Mouse (Mus musculus) heart, embryonic 12.5 days (tissue): Measurements from ENCODE around the gene Cdhr4. TPM values are rescaled to one million over a fixed set of nuclear protein-coding genes. Genes with fewer than 3 reads are reported as not detected.

Source experiments
- ATAC-seq: fragments of 200-750 bp; cut with Nextera tagmentation; 2 replicates; pipeline ENCODE4 v1.8.0; 2017; ENCODE audit warnings: moderate TSS enrichment, moderate library complexity; ENCODE audit not compliant: insufficient number of reproducible peaks, low FRiP score
- H3K27ac ChIP-seq: fragments of 300-500 bp; sonication (generic); 2 replicates; pipeline ENCODE4 v1.5.1; 2016; ENCODE audit warnings: mild to moderate bottlenecking, moderate library complexity; ENCODE audit not compliant: poor library complexity, severe bottlenecking
- H3K27me3 ChIP-seq: fragments of 300-500 bp; sonication (generic); replicated peaks from 2 replicates; pipeline ENCODE4 v1.6.1; 2016; ENCODE audit warnings: mild to moderate bottlenecking, moderate library complexity
- H3K36me3 ChIP-seq: fragments of 300-500 bp; sonication (generic); 2 replicates; pipeline ENCODE4 v1.6.1; 2016; ENCODE audit warnings: mild to moderate bottlenecking, moderate library complexity
- H3K4me1 ChIP-seq: fragments of 300-500 bp; sonication (generic); replicated peaks from 2 replicates; pipeline ENCODE4 v1.6.1; 2016; ENCODE audit warnings: mild to moderate bottlenecking
- H3K4me2 ChIP-seq: fragments of 300-500 bp; sonication (generic); 2 replicates; pipeline ENCODE4 v1.6.1; 2016; ENCODE audit warnings: mild to moderate bottlenecking, moderate library complexity
- H3K4me3 ChIP-seq: fragments of 300-500 bp; sonication (generic); 2 replicates; pipeline ENCODE4 v1.5.1; 2016; ENCODE audit warnings: mild to moderate bottlenecking
- H3K9ac ChIP-seq: fragments of 300-500 bp; sonication (generic); 2 replicates; pipeline ENCODE4 v1.6.1; 2016; ENCODE audit warnings: mild to moderate bottlenecking, moderate library complexity
- H3K9me3 ChIP-seq: fragments of 300-500 bp; sonication (generic); replicated peaks from 2 replicates; pipeline ENCODE4 v1.6.1; 2016; ENCODE audit warnings: mild to moderate bottlenecking, moderate library complexity
- WGBS: fragments of 180-500 bp; shearing (Covaris S2); methylation state at CpG from one replicate; pipeline ENCODE4 v1.1.7; 2016; 5-methylcytosine and 5-hydroxymethylcytosine counted together
- polyA plus RNA-seq: library from polyadenylated mRNA; unstranded; fragments of >200 nt; fragmentation: Nextera tagmentation; extraction: Ambion mirVana; gene quantifications from 2 replicates; pipeline ENCODE4 v1.2.1, GENCODE M21; 2016

Gene Cdhr4
- polyA plus RNA-seq, 1 experiment from 2014 or later: 6.8 TPM

DNA sequence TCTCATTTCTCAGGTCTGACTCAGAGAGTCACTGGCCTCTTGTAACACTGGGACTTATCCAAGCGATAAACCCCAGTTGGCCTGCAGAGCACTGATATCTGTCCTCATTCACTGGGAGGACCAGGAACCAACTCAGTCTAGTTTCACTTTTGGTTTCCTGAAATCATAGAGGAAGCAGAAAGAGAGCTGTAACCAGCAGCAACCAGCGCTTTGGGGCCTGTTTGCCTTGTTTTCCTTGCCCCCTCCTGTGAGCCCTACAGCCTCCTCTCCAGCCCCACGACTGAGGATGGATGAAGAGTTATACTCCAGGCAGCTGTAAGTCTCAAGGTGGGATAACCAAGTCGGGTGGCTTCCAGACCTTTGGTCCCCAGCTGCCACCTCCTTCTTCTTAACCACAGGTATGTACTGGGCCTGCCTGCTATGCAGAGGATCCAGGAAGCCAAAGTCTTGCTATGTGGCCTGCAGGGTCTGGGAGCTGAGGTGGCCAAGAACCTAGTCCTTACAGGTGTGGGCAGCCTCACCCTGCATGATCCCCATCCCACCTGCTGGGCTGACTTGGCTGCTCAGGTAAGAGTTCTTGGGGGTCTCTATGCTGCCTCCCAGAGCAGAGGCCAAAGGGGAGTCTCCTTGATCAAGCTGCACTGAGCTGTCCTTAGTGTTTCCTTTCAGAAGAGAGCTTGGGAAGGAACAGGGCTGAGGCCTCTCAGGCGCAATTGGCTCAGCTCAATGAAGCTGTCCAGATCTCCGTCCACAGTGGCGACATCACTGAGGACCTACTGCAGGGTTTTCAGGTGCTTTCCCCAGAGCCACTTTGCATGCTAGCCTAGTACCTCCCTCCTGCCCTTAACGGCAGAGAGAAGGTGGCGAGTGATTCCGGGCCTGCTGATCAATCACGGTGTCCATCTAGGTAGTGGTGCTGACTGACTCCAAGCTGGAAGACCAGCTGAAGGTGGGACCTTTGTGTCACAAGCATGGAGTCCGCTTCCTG lies 16.6 kb upstream of the Cdhr4 start, which contains the start of gene Uba7:
TSS of gene Uba7 (plus strand) at position 107 of the 988 bp plus-strand sequence.
- ATAC-seq: peak; percentile 79
- Histone ChIP-seq H3K4me3 (peak within 1 kb of the TSS; percentile 39), H3K9me3 (no peaks in the 10 kb centered on the region), H3K4me1 (peaks cover 67% of the 10 kb centered on the region), H3K4me2 (peak within 1 kb of the TSS; percentile 71), H3K27me3 (no peaks in the 10 kb centered on the region), H3K9ac (peak within 1 kb of the TSS; percentile 65), H3K27ac (peak within 1 kb of the TSS; percentile 95), H3K36me3 (peaks cover 30% of the 10 kb centered on the region)
- WGBS: 40% methylated on average over 12 of the region's 12 CpGs

DNA sequence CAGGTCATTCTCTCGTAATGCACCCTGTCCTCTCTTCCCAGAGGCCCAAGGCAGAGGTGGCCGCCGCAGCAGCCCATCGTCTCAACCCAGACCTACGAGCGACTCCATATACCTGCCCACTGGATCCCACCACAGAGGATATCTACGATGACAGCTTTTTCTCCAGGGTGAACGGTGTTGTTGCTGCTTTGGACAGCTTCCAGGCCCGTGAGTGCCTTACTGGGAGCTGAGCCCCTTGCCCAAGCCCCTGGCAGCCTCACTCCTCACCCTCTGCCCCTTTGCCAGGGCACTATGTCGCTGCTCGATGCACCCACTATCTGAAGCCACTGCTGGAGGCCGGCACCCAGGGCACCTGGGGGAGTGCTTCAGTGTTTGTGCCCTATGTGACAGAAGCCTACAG lies 13.5 kb upstream of the Cdhr4 start:
- no peak overlapping the region for H3K9ac ChIP-seq
- H3K4me1 ChIP-seq: peaks cover 78% of the 10 kb centered on the region
- no peak overlapping the region for H3K27ac ChIP-seq
- no peak for ATAC-seq
- 87% methylated on average over 12 of the region's 12 CpGs for WGBS
- H3K4me3 ChIP-seq: no peak overlapping the region
- H3K9me3 ChIP-seq: no peaks in the 10 kb centered on the region
- no peak overlapping the region for H3K4me2 ChIP-seq
- no peaks in the 10 kb centered on the region for H3K27me3 ChIP-seq
- peaks cover 26% of the 10 kb centered on the region for H3K36me3 ChIP-seq

- no peaks in the 10 kb centered on the region for H3K27me3 ChIP-seq
- ATAC-seq: peak; percentile 13
- peak overlapping the region; percentile 78 for H3K4me2 ChIP-seq
- peak overlapping the region; percentile 84 for H3K9ac ChIP-seq
- peak overlapping the region; percentile 78 for H3K4me3 ChIP-seq
- peaks cover 32% of the 10 kb centered on the region for H3K36me3 ChIP-seq
- 36% methylated on average over 7 of the region's 7 CpGs for WGBS
- peak overlapping the region; percentile 100 for H3K27ac ChIP-seq
- no peaks in the 10 kb centered on the region for H3K9me3 ChIP-seq
- peaks cover 68% of the 10 kb centered on the region for H3K4me1 ChIP-seq
Observed at GRCm38 (mm10) chr9:107981684-107982605, 10.4 kb upstream of the Cdhr4 start.

- Histone ChIP-seq H3K27ac (peak within 1 kb of the TSS; percentile 100), H3K27me3 (no peaks in the 10 kb centered on the region), H3K4me1 (peaks cover 63% of the 10 kb centered on the region), H3K9me3 (no peaks in the 10 kb centered on the region), H3K9ac (peak within 1 kb of the TSS; percentile 84), H3K4me2 (peak within 1 kb of the TSS; percentile 78), H3K36me3 (peaks cover 25% of the 10 kb centered on the region), H3K4me3 (peak within 1 kb of the TSS; percentile 78)
- 9% methylated on average over 14 of the region's 14 CpGs for WGBS
- ATAC-seq: peak; percentile 73
Observed at GRCm38 (mm10) chr9:107982681-107983346, 9.5 kb upstream of the Cdhr4 start, which contains the start of gene Gm20661. TSS of gene Gm20661 (plus strand) at chr9:107983058.

DNA sequence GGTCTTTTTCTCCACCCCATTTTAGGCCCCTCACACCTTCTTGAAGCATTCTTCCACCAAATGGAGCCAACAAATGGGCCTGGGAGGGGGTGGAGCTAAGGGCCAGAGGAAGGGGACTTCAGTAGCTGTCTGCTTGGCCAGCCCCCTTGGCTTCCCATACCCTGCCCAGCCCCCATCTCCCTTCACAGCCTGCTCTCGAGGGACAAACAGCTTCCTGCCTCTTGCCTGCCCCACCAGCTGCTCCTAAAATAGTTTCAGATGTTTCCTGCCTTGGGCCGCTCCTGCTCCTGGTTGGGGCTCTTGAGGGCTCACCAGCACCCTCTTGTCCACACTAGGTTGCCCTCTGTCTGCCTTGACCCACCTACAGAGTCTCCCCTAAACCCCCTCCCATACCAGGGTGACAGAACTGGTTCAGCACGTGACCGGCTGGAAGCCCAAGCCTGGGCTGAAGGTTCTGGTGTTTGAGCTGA lies 8.8 kb upstream of the Cdhr4 start:
- Histone ChIP-seq H3K36me3 (peaks cover 25% of the 10 kb centered on the region), H3K27ac (peak overlapping the region; percentile 100), H3K4me3 (peak overlapping the region; percentile 78), H3K4me1 (peaks cover 57% of the 10 kb centered on the region), H3K9me3 (no peaks in the 10 kb centered on the region), H3K9ac (peak overlapping the region; percentile 84), H3K27me3 (no peaks in the 10 kb centered on the region), H3K4me2 (peak overlapping the region; percentile 78)
- WGBS: 5% methylated on average over 4 of the region's 4 CpGs
- ATAC-seq: peak; percentile 62

- WGBS: 44% methylated on average over 19 of the region's 19 CpGs
- no peak for ATAC-seq
Observed at GRCm38 (mm10) chr9:107984052-107984753, 8.1 kb upstream of the Cdhr4 start.

DNA sequence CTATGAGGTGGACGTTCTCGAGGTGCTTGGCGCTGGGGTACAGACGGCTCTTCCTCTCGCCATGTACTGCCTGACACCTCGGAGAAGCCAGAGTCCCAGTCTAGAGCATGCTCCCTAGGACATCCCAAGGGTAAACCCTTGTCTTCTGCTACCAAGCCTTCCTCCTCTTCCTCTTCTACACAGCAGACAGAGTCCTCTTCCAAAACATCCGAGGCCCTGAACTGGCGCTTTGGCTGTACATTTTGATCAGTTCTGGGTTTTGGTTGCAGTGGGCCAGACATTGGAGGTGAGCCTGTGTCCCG lies 7.6 kb upstream of the Cdhr4 start:
- H3K4me2 ChIP-seq: peak overlapping the region; percentile 78
- WGBS: 39% methylated on average over 9 of the region's 9 CpGs
- no peaks in the 10 kb centered on the region for H3K27me3 ChIP-seq
- H3K4me1 ChIP-seq: peaks cover 54% of the 10 kb centered on the region
- no peak for ATAC-seq
- H3K9me3 ChIP-seq: no peaks in the 10 kb centered on the region
- peaks cover 13% of the 10 kb centered on the region for H3K36me3 ChIP-seq
- H3K4me3 ChIP-seq: peak overlapping the region; percentile 78
- H3K27ac ChIP-seq: peak overlapping the region; percentile 100
- H3K9ac ChIP-seq: peak overlapping the region; percentile 84

More at GRCm38 (mm10) chr9:107984052-107984753, 8.1 kb upstream of the Cdhr4 start:
- H3K9ac ChIP-seq: peak overlapping the region; percentile 84
- peak overlapping the region; percentile 78 for H3K4me3 ChIP-seq
- H3K27ac ChIP-seq: peak overlapping the region; percentile 100
- H3K27me3 ChIP-seq: no peaks in the 10 kb centered on the region
- H3K9me3 ChIP-seq: no peaks in the 10 kb centered on the region
- peak overlapping the region; percentile 78 for H3K4me2 ChIP-seq
- H3K36me3 ChIP-seq: peaks cover 18% of the 10 kb centered on the region
- peaks cover 55% of the 10 kb centered on the region for H3K4me1 ChIP-seq

GRCm38 (mm10) chr9:107985131-107986119 lies 6.9 kb upstream of the Cdhr4 start, which contains the start of gene Inka1:
TSS of gene Inka1 (minus strand) at chr9:107985879.
- WGBS: under 1% methylated on average over 58 of the region's 58 CpGs
- peaks cover 50% of the 10 kb centered on the region for H3K4me1 ChIP-seq

GRCm38 (mm10) chr9:107986376-107986775 lies 5.9 kb upstream of the Cdhr4 start:
- Histone ChIP-seq H3K9ac (no peak overlapping the region), H3K4me2 (peak overlapping the region; percentile 78), H3K27me3 (no peaks in the 10 kb centered on the region), H3K27ac (peak overlapping the region; percentile 100), H3K36me3 (peaks cover 7% of the 10 kb centered on the region), H3K4me1 (peaks cover 41% of the 10 kb centered on the region), H3K9me3 (no peaks in the 10 kb centered on the region), H3K4me3 (peak overlapping the region; percentile 78)
- ATAC-seq: peak; percentile 38; the same call in 1 of the 2 replicates
- 4% methylated on average over 18 of the region's 18 CpGs for WGBS

More at GRCm38 (mm10) chr9:107985131-107986119, 6.9 kb upstream of the Cdhr4 start, which contains the start of gene Inka1:
- no peaks in the 10 kb centered on the region for H3K9me3 ChIP-seq
- no peaks in the 10 kb centered on the region for H3K27me3 ChIP-seq
- H3K9ac ChIP-seq: peak within 1 kb of the TSS; percentile 84
- peak within 1 kb of the TSS; percentile 78 for H3K4me3 ChIP-seq
- H3K4me2 ChIP-seq: peak within 1 kb of the TSS; percentile 78
- H3K27ac ChIP-seq: peak within 1 kb of the TSS; percentile 100
- peak; percentile 79 for ATAC-seq
- H3K36me3 ChIP-seq: peaks cover 7% of the 10 kb centered on the region
